Mouse (Mus musculus): ENCODE results near the gene Cdh24. TPM values are rescaled to one million over a fixed set of nuclear protein-coding genes. Genes with fewer than 3 reads are reported as not detected.

The Cdh24 gene
- total RNA-seq, 2 experiments from 2014 or later = 22.5 to 27.5 TPM

- TF ChIP-seq CTCF (conservative IDR thresholded peaks at IDR 0.05) = no peak
- H3K27ac ChIP-seq = no peak overlapping the region
- no peak overlapping the region for H3K4me3 ChIP-seq
- DNase-seq (ENCODE audit: low spot score in 2 of 2) = no peak
Observed at GRCm38 (mm10) chr14:54591056-54591455, 50.1 kb downstream of the Cdh24 start.

- peak in 1 of 2 experiments; percentile 73 for DNase-seq (ENCODE audit: low spot score in 2 of 2)
- H3K4me3 ChIP-seq = no peak overlapping the region
- TF ChIP-seq CTCF (conservative IDR thresholded peaks at IDR 0.05) = peak; percentile 78
Observed at GRCm38 (mm10) chr14:54583681-54584338, 57.4 kb downstream of the Cdh24 start.

GRCm38 (mm10) chr14:54582536-54582935 is 58.6 kb downstream of the Cdh24 start:
- no peak for DNase-seq (ENCODE audit: low spot score in 2 of 2)
- no peak overlapping the region for H3K27ac ChIP-seq
- no peak overlapping the region for H3K4me3 ChIP-seq
- no peak for TF ChIP-seq CTCF (conservative IDR thresholded peaks at IDR 0.05)

More at GRCm38 (mm10) chr14:54583681-54584338, 57.4 kb downstream of the Cdh24 start:
- H3K27ac ChIP-seq = no peak overlapping the region

Small RNAs within 50 kb of the gene (microRNA-seq; reads per million reads assigned to microRNA genes)
- gene Mir686 (0 reads per million in 2 experiments), gene Mir6948 (0.32 to 1.7 reads per million in 2 experiments)

Other genes starting within 250 kb of the Cdh24 start
- gene Slc7a7, start 223.6 kb downstream of the Cdh24 start, total RNA-seq (2021) = 1 to 10 TPM; 1.4 to 2.0 TPM
- 100 to 1,000 TPM in 1 of 2 experiments, 10 to 100 TPM in 1; 99.8 to 101 TPM for gene Mrpl52, start 214.5 kb downstream of the Cdh24 start, total RNA-seq (2021)
- gene Mmp14, start 209.8 kb downstream of the Cdh24 start, total RNA-seq (2021) = 10 to 100 TPM; 16.1 to 18.4 TPM
- gene Lrp10, start 177.2 kb downstream of the Cdh24 start, total RNA-seq (2021) = 10 to 100 TPM; 28.5 to 30.3 TPM
- 10 to 100 TPM; 23.9 to 24.0 TPM for gene Rem2, start 165.3 kb downstream of the Cdh24 start, total RNA-seq (2021)
- gene Prmt5, start 123.8 kb downstream of the Cdh24 start, total RNA-seq (2021) = 10 to 100 TPM; 47.3 to 53.6 TPM
- 1 to 10 TPM; 4.4 to 4.8 TPM for gene Haus4, start 86.7 kb downstream of the Cdh24 start, total RNA-seq (2021)
- 1 to 10 TPM; 1.1 to 1.8 TPM for gene Ajuba, start 63.8 kb downstream of the Cdh24 start, total RNA-seq (2021)
- 1 to 10 TPM; 5.8 to 7.1 TPM for gene 4931414P19Rik, start 35.4 kb downstream of the Cdh24 start, total RNA-seq (2021)
- gene Psmb5, start 23.3 kb downstream of the Cdh24 start, total RNA-seq (2021) = 100 to 1,000 TPM; 199 to 218 TPM
- under 1 TPM; 0.22 to 0.28 TPM for gene Psmb11, start 19.9 kb downstream of the Cdh24 start, total RNA-seq (2021)
- gene Gm17606, start 412 bp downstream of the Cdh24 start, total RNA-seq (2021) = not detected
- 10 to 100 TPM; 20.8 to 22.1 TPM for gene 1700123O20Rik, start 44.9 kb upstream of the Cdh24 start, total RNA-seq (2021)
- 100 to 1,000 TPM; 223 to 242 TPM for gene Acin1, start 45.6 kb upstream of the Cdh24 start, total RNA-seq (2021)
- not detected for gene Gm29776, start 57.5 kb upstream of the Cdh24 start, total RNA-seq (2021)
- gene Cebpe, start 70.8 kb upstream of the Cdh24 start, total RNA-seq (2021) = not detected
- 10 to 100 TPM; 49.4 to 54.1 TPM for gene Slc7a8, start 140.6 kb upstream of the Cdh24 start, total RNA-seq (2021)
- gene Rnf212b, start 172.8 kb upstream of the Cdh24 start, total RNA-seq (2021) = not detected
- 10 to 100 TPM; 22.0 to 22.2 TPM for gene Homez, start 229.6 kb upstream of the Cdh24 start, total RNA-seq (2021)
- 10 to 100 TPM; 22.1 to 24.3 TPM for gene Ppp1r3e, start 236.2 kb upstream of the Cdh24 start, total RNA-seq (2021)
- gene Bcl2l2, start 242.0 kb upstream of the Cdh24 start, total RNA-seq (2021) = 100 to 1,000 TPM; 114 to 126 TPM
- gene Gm20521, start 242.1 kb upstream of the Cdh24 start, total RNA-seq (2021) = 1 to 10 TPM; 1.0 to 9.4 TPM